Mouse (Mus musculus) bone marrow macrophage, adult 2 months (primary cell): ENCODE measurements around the gene Fasn.

Experiments
- CTCF ChIP-seq: IDR thresholded peaks from 2 replicates; pipeline ENCODE4 v1.5.1; 2012; ENCODE audit warnings: low read depth, mild to moderate bottlenecking, low read length, moderate library complexity
- POLR2A ChIP-seq: IDR thresholded peaks from 2 replicates; pipeline ENCODE4 v1.6.1; 2012; ENCODE audit warnings: mild to moderate bottlenecking, low read depth, low read length, borderline replicate concordance

GRCm38 (mm10) chr11:120808010-120808409 lies 16.3 kb downstream of the Fasn start:
- TF ChIP-seq POLR2A (no peak), CTCF (no peak)
